Mouse (Mus musculus) myocyte (in vitro differentiated cells): Measurements from ENCODE around the gene Tmem176a. TPM values are rescaled to one million over a fixed set of nuclear protein-coding genes. Genes with fewer than 3 reads are reported as not detected.

Source experiments
- H3K27me3 ChIP-seq: one replicate; pipeline ENCODE4 v1.6.1; 2011; ENCODE audit not compliant: control insufficient read depth, insufficient read depth, insufficient read length
- H3K36me3 ChIP-seq: one replicate; pipeline ENCODE4 v1.6.1; 2011; ENCODE audit not compliant: control insufficient read depth, insufficient read depth
- H3K4me2 ChIP-seq: one replicate; pipeline ENCODE4 v1.6.1; 2011; ENCODE audit warnings: low read depth, control low read depth
- H3K4me3 ChIP-seq: one replicate; pipeline ENCODE4 v1.5.1; 2011; ENCODE audit warnings: mild to moderate bottlenecking, control low read depth, moderate library complexity
- H3K79me2 ChIP-seq: one replicate; pipeline ENCODE4 v1.6.1; 2011; ENCODE audit not compliant: control insufficient read depth, insufficient read depth
- H3ac ChIP-seq: one replicate; pipeline ENCODE4 v1.6.1; 2011; ENCODE audit not compliant: control insufficient read depth, insufficient read length
- CEBPB ChIP-seq: IDR thresholded peaks from 2 replicates; pipeline ENCODE4 v1.6.1; 2011; ENCODE audit warnings: mild to moderate bottlenecking, moderate library complexity; ENCODE audit not compliant: poor library complexity, insufficient read depth, severe bottlenecking
- E2F4 ChIP-seq: IDR thresholded peaks from one replicate; pipeline ENCODE4 v1.6.1; 2011; ENCODE audit warnings: mild to moderate bottlenecking, control low read depth, moderate library complexity; ENCODE audit not compliant: insufficient read depth
- MAX ChIP-seq: IDR thresholded peaks from one replicate; pipeline ENCODE4 v1.6.1; 2011; ENCODE audit warnings: low read depth, mild to moderate bottlenecking, control low read depth
- MYOD1 ChIP-seq, 3 experiments: IDR thresholded peaks; one replicate each; pipeline ENCODE4 v1.6.1; 2011; ENCODE audit warnings: control low read depth in 2 of 3, low read depth in 2 of 3, mild to moderate bottlenecking in 2 of 3, moderate library complexity in 1 of 3; ENCODE audit not compliant: insufficient read length in 2 of 3, control insufficient read depth in 1 of 3
- MYOG ChIP-seq, 3 experiments: IDR thresholded peaks; one replicate each; pipeline ENCODE4 v1.6.1; 2011; ENCODE audit warnings: control low read depth in 2 of 3, low read depth in 2 of 3, mild to moderate bottlenecking in 2 of 3; ENCODE audit not compliant: insufficient read length in 2 of 3, control insufficient read depth in 1 of 3, insufficient read depth in 1 of 3
- POLR2A ChIP-seq: IDR thresholded peaks from one replicate; pipeline ENCODE4 v1.6.1; 2011; ENCODE audit warnings: low read depth, mild to moderate bottlenecking, control low read depth, moderate library complexity; ENCODE audit not compliant: insufficient read length
- POLR2AphosphoS2 ChIP-seq: IDR thresholded peaks from one replicate; pipeline ENCODE4 v1.6.1; 2011; ENCODE audit warnings: low read depth, control low read depth; ENCODE audit not compliant: insufficient read length
- REST ChIP-seq: IDR thresholded peaks from one replicate; pipeline ENCODE4 v1.6.1; 2011; ENCODE audit warnings: mild to moderate bottlenecking, control low read depth, moderate library complexity; ENCODE audit not compliant: insufficient read depth, insufficient read length
- SRF ChIP-seq: IDR thresholded peaks from one replicate; pipeline ENCODE4 v1.6.1; 2011; ENCODE audit warnings: low read depth; ENCODE audit not compliant: control insufficient read depth, insufficient read length
- TCF12 ChIP-seq: IDR thresholded peaks from one replicate; pipeline ENCODE4 v1.6.1; 2011; ENCODE audit warnings: mild to moderate bottlenecking, control low read depth; ENCODE audit not compliant: poor library complexity, insufficient read depth, severe bottlenecking
- TCF3 ChIP-seq: IDR thresholded peaks from one replicate; pipeline ENCODE4 v1.6.1; 2011; ENCODE audit warnings: low read depth, control low read depth; ENCODE audit not compliant: insufficient read length
- USF1 ChIP-seq: IDR thresholded peaks from one replicate; pipeline ENCODE4 v1.6.1; 2011; ENCODE audit warnings: low read depth, mild to moderate bottlenecking, control low read depth, moderate library complexity
- polyA plus RNA-seq: library from polyadenylated mRNA; unstranded; fragments of >200 nt; fragmentation: generic; extraction: Trizol; gene quantifications from one replicate; pipeline ENCODE4 v1.2.1, GENCODE M21; 2012; ENCODE audit warnings: missing spikeins

Gene Tmem176a
- polyA plus RNA-seq: 3.0 TPM

DNA sequence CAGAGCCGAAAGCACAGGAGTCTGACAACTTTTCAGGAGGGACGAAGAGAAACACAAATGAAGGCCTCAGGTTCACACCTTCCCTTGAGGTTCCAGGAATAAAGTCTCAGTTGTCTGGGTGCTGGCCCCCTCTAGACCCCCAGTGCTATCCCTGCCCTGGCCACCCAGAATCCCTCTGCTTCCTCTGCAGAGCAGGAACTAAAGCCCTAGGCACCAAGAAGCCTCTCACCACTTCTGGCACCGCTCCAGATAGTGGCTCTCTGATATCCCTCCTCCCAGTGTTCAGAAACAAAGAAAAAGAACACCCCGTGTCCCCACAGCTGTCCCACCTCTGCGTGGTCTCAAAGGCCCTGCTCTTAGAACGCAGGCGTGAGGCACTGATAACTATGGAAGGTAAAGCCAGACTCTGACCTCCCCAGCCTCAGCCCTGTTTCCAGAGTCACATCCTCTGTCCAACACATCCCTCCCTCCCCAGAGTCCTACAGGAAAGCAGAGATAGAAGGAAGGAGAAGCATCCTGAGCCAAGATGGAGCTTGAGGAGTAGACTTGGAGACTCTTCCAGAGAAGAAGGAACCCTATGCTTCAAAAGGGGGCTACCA is at the start of gene Tmem176a:
Tmem176a (plus strand) TSS at position 549 of the 599 bp plus-strand sequence.
- no peaks in the 10 kb centered on the region for H3K79me2 ChIP-seq
- H3K36me3 ChIP-seq: no peaks in the 10 kb centered on the region
- H3K4me2 ChIP-seq: no peak within 1 kb of the TSS
- no peak within 1 kb of the TSS for H3ac ChIP-seq
- TF ChIP-seq POLR2AphosphoS2 (no peak), SRF (no peak), MYOD1 (IDR thresholded peaks at IDR 0.05; ENCODE audit: control insufficient read depth in 1 of 3, insufficient read length in 2 of 3, low read depth in 2 of 3) (no peak), MYOG (IDR thresholded peaks at IDR 0.05; ENCODE audit: control insufficient read depth in 1 of 3, insufficient read depth in 1 of 3, insufficient read length in 2 of 3, low read depth in 2 of 3) (no peak), MAX (no peak), USF1 (no peak), CEBPB (no peak), POLR2A (no peak), REST (no peak), TCF3 (no peak), E2F4 (no peak), TCF12 (no peak)
- H3K27me3 ChIP-seq: no peaks in the 10 kb centered on the region
- no peak within 1 kb of the TSS for H3K4me3 ChIP-seq

DNA sequence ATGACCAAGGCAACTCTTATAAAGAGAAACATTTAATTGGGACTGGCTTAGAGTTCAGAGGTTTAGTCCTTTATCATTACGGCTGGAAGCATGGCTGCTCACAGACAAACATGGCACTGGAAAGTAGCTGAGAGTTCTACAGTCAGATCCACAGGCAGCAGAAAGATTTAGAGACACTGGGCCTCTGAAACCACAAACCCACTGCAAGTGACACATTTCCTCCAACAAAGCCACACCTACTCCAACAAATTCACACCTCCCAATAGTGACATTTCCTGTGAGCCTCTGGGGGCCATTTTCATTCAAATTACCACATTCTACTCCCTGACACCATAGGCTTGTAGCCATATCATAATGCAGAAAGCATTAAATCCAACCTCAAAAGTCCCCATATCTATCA is 38.8 kb upstream of the Tmem176a start:
- Histone ChIP-seq H3K79me2 (no peaks in the 10 kb centered on the region), H3K4me2 (no peak overlapping the region), H3ac (no peak overlapping the region), H3K36me3 (no peaks in the 10 kb centered on the region), H3K27me3 (no peaks in the 10 kb centered on the region), H3K4me3 (no peak overlapping the region)
- TF ChIP-seq REST (no peak), E2F4 (no peak), MAX (no peak), MYOD1 (IDR thresholded peaks at IDR 0.05; ENCODE audit: control insufficient read depth in 1 of 3, insufficient read length in 2 of 3, low read depth in 2 of 3) (no peak), POLR2AphosphoS2 (no peak), TCF12 (no peak)

DNA sequence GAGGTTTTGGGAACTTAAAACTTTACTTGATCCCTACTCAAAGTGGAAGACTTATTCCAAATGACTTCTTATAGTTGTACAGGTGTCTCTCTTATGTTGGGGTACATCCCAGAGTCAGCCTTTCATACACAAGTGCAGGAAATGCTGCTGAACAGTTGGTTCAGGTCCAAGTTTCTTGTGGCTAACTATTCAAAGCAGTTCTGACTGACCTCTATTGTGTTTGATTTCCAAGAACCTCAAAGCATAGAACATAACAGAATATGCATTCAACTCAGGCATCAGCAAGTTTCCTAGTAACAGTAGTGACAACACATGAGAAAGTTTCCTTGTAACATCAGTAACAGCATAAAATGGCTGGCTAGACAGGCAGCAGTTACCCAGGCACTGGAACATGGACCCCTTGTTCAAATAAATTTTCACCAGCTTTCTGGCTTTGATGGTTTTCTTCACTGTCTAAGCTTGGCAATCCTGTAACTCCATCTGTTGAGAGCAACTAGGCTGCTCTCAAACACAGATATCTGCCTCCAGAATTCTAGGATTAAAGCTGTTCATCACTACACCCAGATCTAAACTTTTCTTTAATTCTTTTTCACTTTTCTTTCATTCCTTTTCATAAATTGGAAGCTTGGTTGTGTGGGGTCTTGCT is 37.2 kb upstream of the Tmem176a start:
- no peaks in the 10 kb centered on the region for H3K27me3 ChIP-seq
- no peak overlapping the region for H3ac ChIP-seq
- no peaks in the 10 kb centered on the region for H3K79me2 ChIP-seq
- no peaks in the 10 kb centered on the region for H3K36me3 ChIP-seq
- no peak for TF ChIP-seq POLR2AphosphoS2
- TF ChIP-seq SRF: no peak
- TF ChIP-seq MAX: no peak
- no peak for TF ChIP-seq CEBPB
- TF ChIP-seq MYOG (IDR thresholded peaks at IDR 0.05; ENCODE audit: control insufficient read depth in 1 of 3, insufficient read depth in 1 of 3, insufficient read length in 2 of 3, low read depth in 2 of 3): no peak
- TF ChIP-seq E2F4: no peak
- TF ChIP-seq USF1: no peak
- H3K4me2 ChIP-seq: no peak overlapping the region
- no peak overlapping the region for H3K4me3 ChIP-seq

DNA sequence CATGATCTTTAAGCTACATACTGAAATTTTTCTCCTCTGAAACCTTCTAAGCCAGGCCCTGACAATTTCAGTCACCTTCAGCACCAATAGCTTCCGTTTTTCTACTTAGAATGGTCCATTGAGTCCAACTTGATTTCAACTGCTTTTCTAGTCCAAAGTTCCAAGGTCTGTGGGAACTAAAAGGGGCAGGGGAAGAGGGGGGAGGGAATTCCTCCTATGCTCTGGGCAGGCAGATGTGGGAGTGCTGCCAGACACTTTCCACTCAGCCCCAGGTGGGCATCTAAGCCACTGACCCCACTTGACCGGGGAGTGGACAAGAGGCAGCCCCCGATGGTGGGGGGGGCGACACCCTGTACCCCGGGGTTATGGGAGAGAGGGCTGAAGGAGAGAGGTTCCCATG is 36.4 kb upstream of the Tmem176a start:
- TF ChIP-seq TCF3: no peak
- TF ChIP-seq TCF12: no peak
- no peak for TF ChIP-seq SRF
- Histone ChIP-seq H3K4me2 (no peak overlapping the region), H3K79me2 (no peaks in the 10 kb centered on the region), H3K36me3 (no peaks in the 10 kb centered on the region), H3ac (no peak overlapping the region), H3K4me3 (no peak overlapping the region), H3K27me3 (no peaks in the 10 kb centered on the region)

DNA sequence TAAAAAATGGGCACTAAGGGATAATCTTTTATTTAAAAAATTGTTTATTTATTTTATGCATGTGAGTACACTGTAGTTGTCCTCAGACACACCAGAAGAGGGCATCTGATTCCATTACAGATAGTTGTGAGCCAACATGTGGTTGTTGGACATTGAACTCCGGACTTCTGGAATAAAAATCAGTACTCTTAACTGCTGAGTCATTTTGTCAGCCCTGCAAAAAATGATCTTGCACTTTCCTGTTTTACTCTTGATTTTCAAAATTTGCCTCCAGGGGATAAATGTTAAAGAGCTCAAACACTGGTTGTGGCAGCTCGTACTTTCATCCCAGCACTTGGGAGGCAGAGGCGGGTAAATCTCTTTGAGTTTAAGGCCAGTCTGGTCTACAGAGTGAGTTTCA is 34.0 kb upstream of the Tmem176a start:
- no peak overlapping the region for H3ac ChIP-seq
- TF ChIP-seq POLR2AphosphoS2 (no peak), POLR2A (no peak), MAX (no peak), SRF (no peak), TCF12 (no peak), CEBPB (no peak), MYOD1 (IDR thresholded peaks at IDR 0.05; ENCODE audit: control insufficient read depth in 1 of 3, insufficient read length in 2 of 3, low read depth in 2 of 3) (no peak), USF1 (no peak), TCF3 (no peak), E2F4 (no peak), MYOG (IDR thresholded peaks at IDR 0.05; ENCODE audit: control insufficient read depth in 1 of 3, insufficient read depth in 1 of 3, insufficient read length in 2 of 3, low read depth in 2 of 3) (no peak), REST (no peak)
- no peak overlapping the region for H3K4me3 ChIP-seq
- H3K79me2 ChIP-seq: no peaks in the 10 kb centered on the region
- H3K4me2 ChIP-seq: no peak overlapping the region
- no peaks in the 10 kb centered on the region for H3K27me3 ChIP-seq
- H3K36me3 ChIP-seq: no peaks in the 10 kb centered on the region
